Mouse (Mus musculus) limb, embryonic 11.5 days (tissue): ENCODE measurements around the gene Rims3. TPM values are rescaled to one million over a fixed set of nuclear protein-coding genes. Genes with fewer than 3 reads are reported as not detected.
A peak's percentile ranks its signal among the peaks of the same experiment; 100 is the strongest.

Source experiments
- ATAC-seq: fragments of 200-750 bp; cut with Nextera tagmentation; 2 replicates; pipeline ENCODE4 v1.8.0; 2017; ENCODE audit warnings: low read depth; ENCODE audit not compliant: insufficient number of reproducible peaks, low FRiP score, low TSS enrichment
- DNase-seq: peaks from one replicate; pipeline ENCODE4 v3.0.0-alpha.2; 2015; ENCODE audit warnings: low spot score
- H3K27ac ChIP-seq: fragments of 300-500 bp; sonication (generic); replicated peaks from 2 replicates; pipeline ENCODE4 v1.5.1; 2014; ENCODE audit warnings: low read depth, mild to moderate bottlenecking, low read length
- H3K27me3 ChIP-seq: fragments of 300-500 bp; sonication (generic); 2 replicates; pipeline ENCODE4 v1.6.1; 2014; ENCODE audit warnings: mild to moderate bottlenecking, low read length, mixed read lengths; ENCODE audit not compliant: control insufficient read depth, insufficient read depth
- H3K36me3 ChIP-seq: fragments of 300-500 bp; sonication (generic); 2 replicates; pipeline ENCODE4 v1.6.1; 2014; ENCODE audit warnings: mild to moderate bottlenecking, low read length, moderate library complexity, mixed read lengths; ENCODE audit not compliant: control insufficient read depth, insufficient read depth
- H3K4me1 ChIP-seq: fragments of 300-500 bp; sonication (generic); 2 replicates; pipeline ENCODE4 v1.6.1; 2014; ENCODE audit warnings: low read length, mixed read lengths; ENCODE audit not compliant: control insufficient read depth, insufficient read depth
- H3K4me2 ChIP-seq: fragments of 300-500 bp; sonication (generic); 2 replicates; pipeline ENCODE4 v1.6.1; 2014; ENCODE audit warnings: low read depth, mild to moderate bottlenecking, moderate library complexity; ENCODE audit not compliant: severe bottlenecking
- H3K4me3 ChIP-seq: fragments of 300-500 bp; sonication (generic); 2 replicates; pipeline ENCODE4 v1.5.1; 2014; ENCODE audit warnings: low read depth, low read length
- H3K9ac ChIP-seq: fragments of 300-500 bp; sonication (generic); 2 replicates; pipeline ENCODE4 v1.6.1; 2014; ENCODE audit warnings: mild to moderate bottlenecking, low read length
- H3K9me3 ChIP-seq: fragments of 300-500 bp; sonication (generic); 2 replicates; pipeline ENCODE4 v1.6.1; 2016; ENCODE audit warnings: low read length; ENCODE audit not compliant: control insufficient read depth
- WGBS: fragments of 180-500 bp; shearing (Covaris S2); extraction: QIAGEN DNeasy Blood & Tissue Kit; methylation state at CpG from one replicate; pipeline ENCODE4 v1.1.7; 2014; 5-methylcytosine and 5-hydroxymethylcytosine counted together
- polyA plus RNA-seq: library from polyadenylated mRNA; unstranded; fragments of >200 nt; fragmentation: Nextera tagmentation; extraction: Ambion mirVana; gene quantifications from 2 replicates; pipeline ENCODE4 v1.2.1, GENCODE M21; 2014

Rims3 gene
- polyA plus RNA-seq, 1 experiment from 2014 or later, result 0.51 TPM

DNA sequence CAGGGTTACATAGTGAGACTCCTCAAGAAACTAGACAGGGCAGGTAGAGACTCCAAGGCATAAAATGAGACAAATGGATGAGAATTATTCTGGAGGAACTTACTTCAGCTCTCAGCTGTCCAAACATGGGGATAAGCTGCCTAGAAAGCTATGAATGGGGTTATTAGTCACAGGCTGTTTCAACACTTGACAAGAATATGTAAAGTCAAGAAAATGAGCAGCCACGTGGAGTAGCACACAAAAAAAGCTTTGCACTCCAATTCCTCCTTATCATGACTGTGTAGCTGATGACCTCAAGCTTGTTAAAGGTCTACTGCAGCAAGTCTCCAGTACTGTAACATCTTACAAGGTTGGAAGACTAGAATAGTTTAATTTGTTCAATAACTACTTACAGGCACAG lies 35.3 kb upstream of the Rims3 start:
- Histone ChIP-seq H3K9me3 (no peaks in the 10 kb centered on the region), H3K27me3 (no peaks in the 10 kb centered on the region), H3K4me3 (no peak overlapping the region), H3K4me2 (no peak overlapping the region), H3K27ac (no peak overlapping the region), H3K4me1 (peaks cover 18% of the 10 kb centered on the region), H3K9ac (no peak overlapping the region), H3K36me3 (no peaks in the 10 kb centered on the region; the same call in 1 of the 2 replicates)
- DNase-seq (no peak), ATAC-seq (no peak)
- 74% methylated on average over 1 of the region's 1 CpGs for WGBS

GRCm38 (mm10) chr4:120819871-120820270 lies 34.7 kb upstream of the Rims3 start:
- Histone ChIP-seq H3K9me3 (no peaks in the 10 kb centered on the region), H3K36me3 (no peaks in the 10 kb centered on the region; the same call in 1 of the 2 replicates), H3K4me3 (no peak overlapping the region), H3K27me3 (no peaks in the 10 kb centered on the region), H3K9ac (no peak overlapping the region), H3K4me1 (peaks cover 19% of the 10 kb centered on the region), H3K27ac (no peak overlapping the region), H3K4me2 (no peak overlapping the region)
- DNase-seq (no peak), ATAC-seq (no peak)
- WGBS, result 89% methylated on average over 2 of the region's 2 CpGs

DNA sequence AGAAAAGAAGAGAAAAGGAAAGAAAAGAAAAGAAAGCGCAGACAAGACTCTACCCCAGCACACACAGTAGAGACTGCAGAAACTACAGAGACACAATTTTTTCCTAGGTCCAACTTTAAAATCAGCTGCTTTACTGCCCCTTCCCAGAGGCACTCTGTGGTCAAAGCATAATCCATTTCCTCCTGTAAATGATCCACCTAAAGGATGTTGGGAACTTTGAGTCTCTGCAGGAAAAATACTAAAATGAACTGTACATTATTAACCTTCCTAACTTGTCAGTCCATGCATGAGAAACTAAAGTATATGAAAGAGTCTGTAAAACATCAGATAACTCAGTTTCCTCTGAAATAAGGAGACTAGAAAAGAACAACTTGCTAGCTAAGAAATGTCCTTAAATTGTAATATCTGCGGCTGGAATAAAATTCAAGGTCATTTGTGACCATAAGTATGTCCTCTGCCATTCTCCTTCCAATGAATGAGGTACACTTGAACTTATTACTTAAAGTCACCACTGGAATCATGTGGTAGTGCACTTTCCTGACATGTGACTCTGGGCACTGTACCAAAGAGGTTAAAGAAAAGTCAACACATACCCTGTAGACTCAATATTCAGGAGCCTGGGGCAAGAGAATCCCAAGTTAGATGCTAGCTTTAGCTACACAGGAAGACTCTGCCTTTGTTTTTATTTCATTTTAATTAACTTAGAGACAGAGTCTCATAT lies 32.3 kb upstream of the Rims3 start:
- Histone ChIP-seq H3K27me3 (no peaks in the 10 kb centered on the region), H3K4me2 (no peak overlapping the region), H3K4me3 (no peak overlapping the region), H3K9me3 (no peaks in the 10 kb centered on the region), H3K36me3 (no peaks in the 10 kb centered on the region; the same call in 1 of the 2 replicates), H3K9ac (no peak overlapping the region), H3K27ac (no peak overlapping the region), H3K4me1 (peaks cover 12% of the 10 kb centered on the region)
- ATAC-seq (no peak), DNase-seq (no peak)
- 96% methylated on average over 2 of the region's 2 CpGs for WGBS

DNA sequence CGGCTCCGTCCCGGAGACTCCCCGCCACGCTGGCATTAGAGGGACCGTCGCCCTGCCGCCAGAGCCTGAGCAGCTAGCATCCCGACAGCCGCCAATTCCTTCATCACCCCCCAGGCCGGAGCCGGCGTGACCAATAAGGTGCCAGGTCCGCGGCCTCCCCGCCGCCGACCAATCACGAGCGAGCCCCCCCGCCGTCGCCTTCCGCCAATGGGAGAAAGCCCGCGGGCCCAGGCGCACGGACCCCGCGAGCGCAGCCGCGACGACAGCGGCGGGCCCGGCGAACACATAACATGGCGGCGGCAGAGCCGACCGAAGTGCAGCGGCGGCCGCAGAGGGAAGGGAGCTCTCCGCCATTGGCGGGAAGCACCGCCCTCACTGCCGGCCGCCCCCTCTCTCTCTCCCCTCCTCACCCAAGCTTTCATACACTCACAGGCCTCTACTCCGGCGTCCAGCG lies 29.5 kb upstream of the Rims3 start:
- under 1% methylated on average over 47 of the region's 53 CpGs for WGBS
- peak overlapping the region; percentile 99 for H3K27ac ChIP-seq
- H3K36me3 ChIP-seq, result no peaks in the 10 kb centered on the region; the same call in 1 of the 2 replicates
- H3K9ac ChIP-seq, result peak overlapping the region; percentile 100
- H3K9me3 ChIP-seq, result no peaks in the 10 kb centered on the region
- ATAC-seq, result peak; percentile 95
- H3K27me3 ChIP-seq, result no peaks in the 10 kb centered on the region
- peaks cover 6% of the 10 kb centered on the region for H3K4me1 ChIP-seq
- H3K4me2 ChIP-seq, result peak overlapping the region; percentile 81
- peak; percentile 95 for DNase-seq
- peak overlapping the region; percentile 72 for H3K4me3 ChIP-seq

DNA sequence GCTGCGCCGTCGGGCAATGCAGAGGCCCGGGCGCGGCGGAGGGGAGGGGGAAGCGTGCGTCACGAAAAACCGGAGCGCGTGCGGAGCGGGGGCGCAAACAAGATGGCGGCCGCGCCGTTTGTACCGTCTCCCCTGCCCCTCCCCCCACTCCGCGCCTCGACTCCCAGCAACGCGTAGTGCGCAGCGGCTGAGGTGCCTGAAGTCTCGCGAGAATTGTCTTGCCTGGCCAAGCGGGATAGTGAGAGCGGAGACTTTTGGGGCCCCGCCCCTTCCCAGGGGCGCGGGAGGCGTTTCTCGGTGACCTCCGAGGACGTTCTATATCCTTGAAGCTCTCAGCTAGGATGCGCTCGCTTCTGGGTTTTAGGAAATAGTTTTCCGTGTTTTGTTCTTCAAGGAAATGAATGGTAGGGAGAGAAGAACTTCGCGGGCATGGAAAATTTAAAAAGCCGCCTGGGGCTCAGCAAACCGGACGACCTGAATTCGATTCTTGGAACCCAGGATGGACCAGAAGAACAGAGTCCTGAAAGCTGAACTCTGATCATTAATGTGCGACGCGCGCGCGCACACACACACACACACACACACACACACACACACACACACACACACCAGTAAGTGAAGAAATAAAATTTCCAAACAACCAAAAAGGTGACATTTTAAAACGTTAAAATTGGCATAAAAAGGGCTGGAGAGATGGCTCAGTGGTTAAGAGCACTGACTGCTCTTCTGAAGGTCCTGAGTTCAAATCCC lies 28.9 kb upstream of the Rims3 start:
- Histone ChIP-seq H3K27me3 (no peaks in the 10 kb centered on the region), H3K9me3 (no peaks in the 10 kb centered on the region), H3K36me3 (no peaks in the 10 kb centered on the region; the same call in 1 of the 2 replicates), H3K27ac (peak overlapping the region; percentile 99), H3K9ac (peak overlapping the region; percentile 100), H3K4me2 (peak overlapping the region; percentile 81), H3K4me1 (peaks cover 6% of the 10 kb centered on the region), H3K4me3 (peak overlapping the region; percentile 72)
- WGBS, result under 1% methylated on average over 35 of the region's 55 CpGs
- DNase-seq (peak; percentile 99), ATAC-seq (peak; percentile 95)

- no peaks in the 10 kb centered on the region for H3K27me3 ChIP-seq
- H3K27ac ChIP-seq, result no peak overlapping the region
- ATAC-seq, result no peak
- no peak overlapping the region for H3K4me2 ChIP-seq
- H3K9ac ChIP-seq, result peak overlapping the region; percentile 43; the same call in 1 of the 2 replicates
- peaks cover 6% of the 10 kb centered on the region for H3K4me1 ChIP-seq
- no peak for DNase-seq
- H3K36me3 ChIP-seq, result no peaks in the 10 kb centered on the region; the same call in 1 of the 2 replicates
- no peaks in the 10 kb centered on the region for H3K9me3 ChIP-seq
- H3K4me3 ChIP-seq, result no peak overlapping the region
- WGBS, result 88% methylated on average over 6 of the region's 6 CpGs
These were observed 28.2 kb upstream of the Rims3 start for GRCm38 (mm10) chr4:120826418-120826817.

DNA sequence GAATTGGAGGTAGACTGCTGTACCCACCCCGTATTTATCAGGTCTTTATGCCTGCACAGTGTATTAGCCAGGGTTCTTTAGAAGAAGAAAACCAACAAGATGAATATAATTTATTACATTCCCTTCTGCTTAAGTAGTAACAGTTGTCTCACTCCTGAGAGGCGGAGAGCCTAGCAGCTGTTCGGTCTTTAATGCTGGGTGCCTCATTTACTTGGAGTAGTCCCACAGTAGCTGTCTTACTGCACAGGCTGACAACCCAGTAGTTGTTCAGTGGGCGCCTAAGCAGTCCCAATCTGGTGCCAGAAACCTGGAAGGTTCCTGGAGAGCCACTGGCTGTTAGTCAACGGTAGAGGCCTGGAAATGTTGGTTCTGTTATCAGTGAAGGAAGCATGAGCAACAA lies 23.8 kb upstream of the Rims3 start:
- 61% methylated on average over 5 of the region's 5 CpGs for WGBS
- Histone ChIP-seq H3K9me3 (no peaks in the 10 kb centered on the region), H3K27me3 (no peaks in the 10 kb centered on the region), H3K4me3 (no peak overlapping the region), H3K4me1 (no peaks in the 10 kb centered on the region), H3K4me2 (no peak overlapping the region), H3K9ac (no peak overlapping the region), H3K36me3 (no peaks in the 10 kb centered on the region), H3K27ac (no peak overlapping the region)
- DNase-seq (no peak), ATAC-seq (no peak)

GRCm38 (mm10) chr4:120831472-120831871 lies 23.1 kb upstream of the Rims3 start, which contains the start of gene Nfyc:
Gene Nfyc, minus strand, starts transcription at chr4:120831572.
- Histone ChIP-seq H3K4me1 (no peaks in the 10 kb centered on the region), H3K27ac (no peak within 1 kb of the TSS), H3K9ac (no peak within 1 kb of the TSS), H3K36me3 (no peaks in the 10 kb centered on the region), H3K4me2 (no peak within 1 kb of the TSS), H3K9me3 (no peaks in the 10 kb centered on the region), H3K27me3 (no peaks in the 10 kb centered on the region), H3K4me3 (no peak within 1 kb of the TSS)
- ATAC-seq (no peak), DNase-seq (no peak)
- 90% methylated on average over 4 of the region's 4 CpGs for WGBS
